Mouse (Mus musculus): Measurements from ENCODE around the gene Mei4. TPM values are rescaled to one million over a fixed set of nuclear protein-coding genes. Genes with fewer than 3 reads are reported as not detected.

Mei4 gene
- polyA plus RNA-seq, 1 experiment from 2014 or later, result 0.24 TPM

- Histone ChIP-seq H3K9me3 (replicated peaks; ENCODE audit: control insufficient read depth, low read length) (no peaks in the 10 kb centered on the region), H3K4me1 (ENCODE audit: control insufficient read depth, insufficient read depth, low read length) (no peaks in the 10 kb centered on the region), H3K36me3 (ENCODE audit: control insufficient read depth, insufficient read depth, low read length) (no peaks in the 10 kb centered on the region), H3K27ac (ENCODE audit: low read depth, low read length) (no peak overlapping the region), H3K9ac (ENCODE audit: low read depth, low read length) (no peak overlapping the region), H3K4me2 (no peak overlapping the region), H3K27me3 (ENCODE audit: control insufficient read depth, insufficient read depth, low read length) (no peaks in the 10 kb centered on the region), H3K4me3 (ENCODE audit: low read depth, low read length) (no peak overlapping the region)
- no peak for ATAC-seq (replicated peaks; ENCODE audit: insufficient number of reproducible peaks, low FRiP score, low TSS enrichment)
- 84% methylated on average over 2 of the region's 2 CpGs for WGBS (ENCODE audit: insufficient replicate concordance)
Observed at GRCm38 (mm10) chr9:82044517-82044916, 181.0 kb downstream of the Mei4 start.

GRCm38 (mm10) chr9:82073832-82074231 is 210.4 kb downstream of the Mei4 start:
- WGBS (ENCODE audit: insufficient replicate concordance), result 61% methylated on average over 1 of the region's 1 CpGs
- Histone ChIP-seq H3K4me1 (ENCODE audit: control insufficient read depth, insufficient read depth, low read length) (no peaks in the 10 kb centered on the region), H3K27ac (ENCODE audit: low read depth, low read length) (no peak overlapping the region), H3K9me3 (replicated peaks; ENCODE audit: control insufficient read depth, low read length) (no peaks in the 10 kb centered on the region), H3K27me3 (ENCODE audit: control insufficient read depth, insufficient read depth, low read length) (no peaks in the 10 kb centered on the region), H3K36me3 (ENCODE audit: control insufficient read depth, insufficient read depth, low read length) (no peaks in the 10 kb centered on the region), H3K9ac (ENCODE audit: low read depth, low read length) (no peak overlapping the region), H3K4me3 (ENCODE audit: low read depth, low read length) (no peak overlapping the region), H3K4me2 (no peak overlapping the region)
- no peak for ATAC-seq (replicated peaks; ENCODE audit: insufficient number of reproducible peaks, low FRiP score, low TSS enrichment)

- H3K4me1 ChIP-seq (ENCODE audit: control insufficient read depth, insufficient read depth, low read length), result no peaks in the 10 kb centered on the region
- H3K4me3 ChIP-seq (ENCODE audit: low read depth, low read length), result no peak overlapping the region
- no peaks in the 10 kb centered on the region for H3K9me3 ChIP-seq (replicated peaks; ENCODE audit: control insufficient read depth, low read length)
- H3K27ac ChIP-seq (ENCODE audit: low read depth, low read length), result no peak overlapping the region
- no peak overlapping the region for H3K9ac ChIP-seq (ENCODE audit: low read depth, low read length)
- no peaks in the 10 kb centered on the region for H3K36me3 ChIP-seq (ENCODE audit: control insufficient read depth, insufficient read depth, low read length)
- H3K4me2 ChIP-seq, result no peak overlapping the region
- ATAC-seq (replicated peaks; ENCODE audit: insufficient number of reproducible peaks, low FRiP score, low TSS enrichment), result no peak
- no peaks in the 10 kb centered on the region for H3K27me3 ChIP-seq (ENCODE audit: control insufficient read depth, insufficient read depth, low read length)
- 75% methylated on average over 2 of the region's 2 CpGs for WGBS (ENCODE audit: insufficient replicate concordance)
Observed at GRCm38 (mm10) chr9:82075270-82075669, 211.8 kb downstream of the Mei4 start.

- Histone ChIP-seq H3K36me3 (ENCODE audit: control insufficient read depth, insufficient read depth, low read length) (no peaks in the 10 kb centered on the region), H3K4me3 (ENCODE audit: low read depth, low read length) (no peak overlapping the region), H3K27ac (ENCODE audit: low read depth, low read length) (no peak overlapping the region), H3K9me3 (replicated peaks; ENCODE audit: control insufficient read depth, low read length) (no peaks in the 10 kb centered on the region), H3K9ac (ENCODE audit: low read depth, low read length) (no peak overlapping the region), H3K4me1 (ENCODE audit: control insufficient read depth, insufficient read depth, low read length) (no peaks in the 10 kb centered on the region), H3K4me2 (no peak overlapping the region), H3K27me3 (ENCODE audit: control insufficient read depth, insufficient read depth, low read length) (no peaks in the 10 kb centered on the region)
- WGBS (ENCODE audit: insufficient replicate concordance), result 66% methylated on average over 3 of the region's 3 CpGs
- ATAC-seq (replicated peaks; ENCODE audit: insufficient number of reproducible peaks, low FRiP score, low TSS enrichment), result no peak
Observed at GRCm38 (mm10) chr9:82096409-82096808, 232.9 kb downstream of the Mei4 start.

- H3K36me3 ChIP-seq (ENCODE audit: control insufficient read depth, insufficient read depth, low read length), result no peaks in the 10 kb centered on the region
- no peaks in the 10 kb centered on the region for H3K9me3 ChIP-seq (replicated peaks; ENCODE audit: control insufficient read depth, low read length)
- H3K27me3 ChIP-seq (ENCODE audit: control insufficient read depth, insufficient read depth, low read length), result no peaks in the 10 kb centered on the region
- no peak for ATAC-seq (replicated peaks; ENCODE audit: insufficient number of reproducible peaks, low FRiP score, low TSS enrichment)
- no peaks in the 10 kb centered on the region for H3K4me1 ChIP-seq (ENCODE audit: control insufficient read depth, insufficient read depth, low read length)
- H3K27ac ChIP-seq (ENCODE audit: low read depth, low read length), result no peak overlapping the region
- no peak overlapping the region for H3K9ac ChIP-seq (ENCODE audit: low read depth, low read length)
- 74% methylated on average over 2 of the region's 2 CpGs for WGBS (ENCODE audit: insufficient replicate concordance)
- no peak overlapping the region for H3K4me2 ChIP-seq
- H3K4me3 ChIP-seq (ENCODE audit: low read depth, low read length), result no peak overlapping the region
Observed at GRCm38 (mm10) chr9:82114865-82115264, 251.4 kb downstream of the Mei4 start.

- Histone ChIP-seq H3K9ac (ENCODE audit: low read depth, low read length) (no peak overlapping the region), H3K4me3 (ENCODE audit: low read depth, low read length) (no peak overlapping the region), H3K27me3 (ENCODE audit: control insufficient read depth, insufficient read depth, low read length) (no peaks in the 10 kb centered on the region), H3K4me2 (no peak overlapping the region), H3K4me1 (ENCODE audit: control insufficient read depth, insufficient read depth, low read length) (no peaks in the 10 kb centered on the region), H3K9me3 (replicated peaks; ENCODE audit: control insufficient read depth, low read length) (no peaks in the 10 kb centered on the region), H3K27ac (ENCODE audit: low read depth, low read length) (no peak overlapping the region), H3K36me3 (ENCODE audit: control insufficient read depth, insufficient read depth, low read length) (no peaks in the 10 kb centered on the region)
- no peak for ATAC-seq (replicated peaks; ENCODE audit: insufficient number of reproducible peaks, low FRiP score, low TSS enrichment)
Observed at GRCm38 (mm10) chr9:82136119-82136518, 272.6 kb downstream of the Mei4 start.

- Histone ChIP-seq H3K36me3 (ENCODE audit: control insufficient read depth, insufficient read depth, low read length) (no peaks in the 10 kb centered on the region), H3K9me3 (replicated peaks; ENCODE audit: control insufficient read depth, low read length) (no peaks in the 10 kb centered on the region), H3K4me1 (ENCODE audit: control insufficient read depth, insufficient read depth, low read length) (no peaks in the 10 kb centered on the region), H3K27me3 (ENCODE audit: control insufficient read depth, insufficient read depth, low read length) (no peaks in the 10 kb centered on the region), H3K4me2 (no peak overlapping the region), H3K4me3 (ENCODE audit: low read depth, low read length) (no peak overlapping the region), H3K9ac (ENCODE audit: low read depth, low read length) (no peak overlapping the region), H3K27ac (ENCODE audit: low read depth, low read length) (no peak overlapping the region)
- WGBS (ENCODE audit: insufficient replicate concordance), result 52% methylated on average over 9 of the region's 9 CpGs
- ATAC-seq (replicated peaks; ENCODE audit: insufficient number of reproducible peaks, low FRiP score, low TSS enrichment), result no peak
Observed at GRCm38 (mm10) chr9:82160143-82160542, 296.7 kb downstream of the Mei4 start.

- Histone ChIP-seq H3K9ac (ENCODE audit: low read depth, low read length) (no peak overlapping the region), H3K27me3 (ENCODE audit: control insufficient read depth, insufficient read depth, low read length) (no peaks in the 10 kb centered on the region), H3K4me1 (ENCODE audit: control insufficient read depth, insufficient read depth, low read length) (no peaks in the 10 kb centered on the region), H3K4me2 (no peak overlapping the region), H3K36me3 (ENCODE audit: control insufficient read depth, insufficient read depth, low read length) (no peaks in the 10 kb centered on the region), H3K9me3 (replicated peaks; ENCODE audit: control insufficient read depth, low read length) (no peaks in the 10 kb centered on the region), H3K27ac (ENCODE audit: low read depth, low read length) (no peak overlapping the region), H3K4me3 (ENCODE audit: low read depth, low read length) (no peak overlapping the region)
- 65% methylated on average over 4 of the region's 4 CpGs for WGBS (ENCODE audit: insufficient replicate concordance)
- no peak for ATAC-seq (replicated peaks; ENCODE audit: insufficient number of reproducible peaks, low FRiP score, low TSS enrichment)
Observed at GRCm38 (mm10) chr9:82162415-82162814, 298.9 kb downstream of the Mei4 start.

- Histone ChIP-seq H3K4me3 (ENCODE audit: low read depth, low read length) (no peak overlapping the region), H3K9ac (ENCODE audit: low read depth, low read length) (no peak overlapping the region), H3K36me3 (ENCODE audit: control insufficient read depth, insufficient read depth, low read length) (no peaks in the 10 kb centered on the region), H3K9me3 (replicated peaks; ENCODE audit: control insufficient read depth, low read length) (no peaks in the 10 kb centered on the region), H3K27ac (ENCODE audit: low read depth, low read length) (no peak overlapping the region), H3K27me3 (ENCODE audit: control insufficient read depth, insufficient read depth, low read length) (no peaks in the 10 kb centered on the region), H3K4me2 (no peak overlapping the region), H3K4me1 (ENCODE audit: control insufficient read depth, insufficient read depth, low read length) (no peaks in the 10 kb centered on the region)
- no peak for ATAC-seq (replicated peaks; ENCODE audit: insufficient number of reproducible peaks, low FRiP score, low TSS enrichment)
- 68% methylated on average over 1 of the region's 1 CpGs for WGBS (ENCODE audit: insufficient replicate concordance)
Observed at GRCm38 (mm10) chr9:82217976-82218375, 354.5 kb downstream of the Mei4 start.

All from heart, embryonic 11.5 days (tissue).